Mouse (Mus musculus) thymus, adult 2 months (tissue): ENCODE measurements at regions not wholly inside any gene's neighbourhood (a gene's known extent, or its start where the extent isn't known, plus 50 kb on each side); places are given as distances from the start of the nearest gene placed in this dataset.

Source experiments
- CTCF ChIP-seq: fragments of 200-500 bp; IDR thresholded peaks from 2 replicates; pipeline ENCODE4 v1.5.1; 2012; ENCODE audit warnings: mild to moderate bottlenecking, control low read depth, low read length, moderate library complexity, borderline replicate concordance; ENCODE audit not compliant: control insufficient read depth, poor library complexity, insufficient read depth; ENCODE audit errors: extremely low read depth
- POLR2A ChIP-seq: fragments of 200-500 bp; IDR thresholded peaks from 2 replicates; pipeline ENCODE4 v1.6.1; 2012; ENCODE audit warnings: mild to moderate bottlenecking, low read length, control low read depth, moderate library complexity; ENCODE audit not compliant: control insufficient read depth, poor library complexity, insufficient read depth; ENCODE audit errors: extremely low read depth

- TF ChIP-seq POLR2A, result no peak
- TF ChIP-seq CTCF, result no peak
These were observed 233.8 kb downstream of the Nucb2 start for GRCm38 (mm10) chr7:116738009-116738408.
